Mouse (Mus musculus) ES-E14 (cell line): Measurements from ENCODE around the gene Slc10a7.

Experiments used
- MAFK ChIP-seq: IDR thresholded peaks from 2 replicates; pipeline ENCODE4 v1.6.1; 2014; ENCODE audit warnings: mild to moderate bottlenecking, low read depth, low read length, inconsistent platforms; ENCODE audit not compliant: insufficient read depth
- ZNF384 ChIP-seq: IDR thresholded peaks from 2 replicates; pipeline ENCODE4 v1.6.1; 2012; ENCODE audit warnings: low read depth, low read length, inconsistent platforms

DNA sequence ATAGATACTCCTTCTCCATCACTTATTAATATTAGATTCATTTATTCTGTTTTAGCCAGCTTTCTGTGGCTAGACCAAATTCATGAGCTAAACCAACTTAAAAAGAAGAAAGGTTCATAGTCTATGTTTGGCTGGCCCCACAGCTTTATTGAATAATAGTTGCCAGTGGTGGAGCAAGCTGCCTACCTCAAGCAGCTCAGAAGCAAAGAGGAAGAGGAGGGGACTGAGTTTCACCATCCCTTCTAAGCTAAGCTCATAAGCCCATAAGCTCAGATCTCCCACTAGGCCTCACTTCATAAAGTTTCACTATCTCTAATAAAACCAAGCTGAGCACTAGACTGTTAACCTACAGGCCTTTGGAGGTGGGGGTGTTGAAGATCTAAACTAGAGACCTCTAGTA lies 237.9 kb downstream of the Slc10a7 start:
- TF ChIP-seq MAFK (no peak), ZNF384 (no peak)
